Mouse (Mus musculus): ENCODE results near the gene Etfrf1.

Gene Etfrf1

DNA sequence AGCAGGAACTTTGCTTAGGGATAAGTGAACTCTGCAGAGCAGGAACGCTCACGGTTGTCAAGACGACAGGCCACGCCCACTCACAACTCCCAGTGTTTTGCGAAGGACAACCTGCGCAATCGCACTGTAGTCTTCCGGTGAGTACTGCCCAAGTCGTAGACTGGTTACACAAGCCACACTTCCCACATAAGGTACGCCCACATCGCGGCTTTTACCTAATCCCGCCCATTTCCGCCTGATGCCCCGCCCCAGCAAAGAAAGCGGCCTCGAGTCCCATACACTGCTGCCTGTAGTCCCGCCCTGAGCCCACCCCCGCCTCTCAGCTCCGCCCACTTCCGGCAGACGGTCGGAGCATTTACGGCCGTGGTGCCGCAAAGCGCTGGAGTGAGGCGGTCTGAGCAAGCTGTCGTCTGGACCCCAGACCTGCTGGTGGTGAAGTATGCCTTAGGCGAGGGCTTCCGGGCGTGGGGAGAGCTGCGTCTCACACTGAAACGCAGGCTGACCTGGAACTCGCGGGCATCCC, at the start of gene Etfrf1, which contains the start of gene Casc1:
Gene Etfrf1 (plus strand): TSS at position 319 of the 523 bp plus-strand sequence.
Gene Casc1 (minus strand): TSS at position 190 of the 523 bp plus-strand sequence.
- DNase-seq: peak; percentile 97

DNA sequence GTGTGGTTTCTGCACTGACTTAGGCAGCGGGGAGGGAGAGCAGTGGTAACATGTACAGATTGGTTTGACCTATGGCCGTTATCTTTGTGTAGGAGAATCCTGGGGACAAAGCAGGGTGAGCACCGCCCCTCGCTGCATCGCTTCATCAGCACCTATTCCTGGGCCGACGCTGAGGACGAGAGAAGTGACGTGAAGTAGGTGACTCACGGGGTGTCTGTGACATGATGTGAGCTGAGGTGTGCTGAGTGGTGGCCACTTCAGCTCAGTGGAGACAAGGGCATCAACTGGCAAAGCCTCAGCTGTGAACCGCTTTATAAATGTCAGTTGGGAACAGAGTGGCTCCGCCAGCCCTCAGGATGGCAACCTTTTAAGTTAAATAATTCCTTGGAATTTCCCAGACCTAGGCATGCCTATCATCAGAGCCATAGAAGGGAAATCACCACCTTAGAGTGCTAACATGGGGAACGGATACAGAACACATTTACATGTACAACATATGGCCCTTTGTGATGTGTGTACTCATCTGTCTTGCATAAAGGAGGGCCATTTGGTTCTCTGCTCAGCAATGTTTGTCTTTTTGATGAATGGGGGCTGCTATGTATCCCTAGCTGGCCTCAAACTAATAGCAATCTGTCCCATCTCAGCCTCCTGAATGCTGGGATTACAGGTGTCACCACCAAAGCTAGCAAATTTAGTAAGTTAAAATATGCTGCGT, 38.9 kb upstream of the Etfrf1 start:
- no peak for DNase-seq

DNA sequence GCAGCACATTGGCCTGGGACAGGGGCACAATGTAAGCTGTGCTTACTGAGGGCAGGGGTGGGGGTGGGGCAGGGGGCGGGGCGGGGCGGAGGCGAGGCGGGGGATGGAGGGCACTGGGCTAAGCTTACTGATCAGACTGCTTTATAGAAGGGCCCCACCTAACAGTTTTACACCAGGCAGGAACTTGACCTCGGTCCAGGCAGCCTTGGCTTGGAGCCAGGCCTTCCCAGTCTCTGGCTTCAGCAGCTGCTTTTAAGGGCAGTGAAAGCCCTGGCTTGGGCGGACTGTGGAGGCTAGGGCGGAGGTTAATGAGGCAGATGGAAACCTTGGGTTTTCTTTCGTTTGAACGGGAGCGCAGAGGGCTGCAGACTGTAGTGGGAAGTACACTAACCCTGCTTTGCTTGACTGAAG, 37.1 kb upstream of the Etfrf1 start:
- DNase-seq: peak; percentile 55 to 70

DNA sequence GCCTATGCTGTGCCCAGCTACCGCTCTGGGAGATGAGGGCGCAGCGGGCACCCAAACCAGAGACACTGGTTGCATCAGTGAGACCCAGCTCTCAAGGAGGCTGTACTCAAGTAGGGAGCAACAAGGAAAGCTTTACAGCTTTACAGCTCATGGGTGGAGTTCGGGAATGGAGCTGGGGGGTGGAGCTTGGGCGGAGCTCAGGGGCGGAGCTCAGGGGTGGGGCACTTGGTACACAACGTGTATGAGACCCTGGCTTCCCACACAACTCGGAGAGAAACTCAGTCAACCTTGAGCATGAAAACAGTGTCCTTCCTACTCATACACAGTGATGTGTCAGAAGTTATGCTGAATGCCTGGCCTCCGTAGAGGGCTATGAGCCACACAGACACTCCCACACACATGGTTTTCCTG, 35.4 kb upstream of the Etfrf1 start:
- no peak for DNase-seq

DNA sequence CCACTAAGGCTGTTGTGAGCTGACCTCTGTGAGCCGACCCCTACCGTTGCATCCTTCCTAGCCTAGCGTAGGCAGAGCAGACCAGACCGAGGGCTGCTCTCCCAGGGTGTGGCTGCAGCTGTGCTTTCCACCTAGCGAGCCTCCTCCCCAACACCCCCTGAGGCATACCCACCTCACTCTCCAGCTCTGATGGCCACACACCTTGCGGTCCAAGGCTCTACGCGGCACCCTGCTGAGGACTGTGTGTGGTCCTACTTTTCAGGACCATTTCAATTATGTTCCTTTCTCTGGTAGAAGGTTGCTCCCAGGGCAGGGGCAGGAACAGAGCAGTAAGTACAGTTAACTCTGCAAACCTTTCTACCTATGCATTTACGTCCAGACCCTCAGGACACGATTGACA, 34.5 kb upstream of the Etfrf1 start:
- DNase-seq: no peak

DNA sequence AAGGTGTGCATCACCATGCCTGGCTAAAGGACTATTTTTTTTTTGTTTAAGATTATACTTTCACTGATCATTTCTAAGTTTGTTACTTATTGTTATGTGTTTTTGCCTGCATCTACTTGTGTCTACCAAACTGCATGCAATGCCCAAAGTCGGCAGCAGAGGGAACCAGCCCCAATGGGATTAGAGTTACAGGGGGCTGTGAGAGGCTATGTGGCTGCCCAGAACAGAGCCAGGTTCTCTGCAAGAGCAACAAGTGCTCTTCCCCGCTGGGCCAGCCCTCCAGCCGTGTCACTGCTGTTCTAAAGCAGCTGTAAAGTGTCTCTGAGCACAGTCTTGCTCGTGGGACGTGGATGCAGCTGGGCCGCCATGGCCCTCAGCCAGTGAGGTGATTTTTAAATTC, 31.3 kb upstream of the Etfrf1 start:
- DNase-seq: peak; percentile 43 to 73

DNA sequence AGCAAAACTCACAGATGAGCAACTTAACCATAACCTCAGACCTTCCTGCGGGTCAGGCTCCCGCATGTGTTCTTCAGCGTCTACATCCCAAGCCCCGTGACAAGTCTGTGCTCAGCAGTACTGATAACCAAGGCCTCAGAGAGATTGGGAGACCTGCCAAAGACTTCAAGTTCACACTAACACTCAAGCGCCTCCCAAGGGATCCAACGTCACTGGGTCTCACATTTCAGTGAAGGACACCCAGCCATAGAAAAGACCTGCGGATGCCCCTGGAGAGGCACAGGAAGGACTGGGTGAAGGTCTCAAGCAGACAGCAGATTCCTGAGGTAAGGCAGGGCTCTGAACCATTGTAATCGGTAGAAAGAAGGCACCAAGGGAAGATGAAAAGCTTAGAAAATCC, 28.9 kb upstream of the Etfrf1 start:
- DNase-seq: no peak

DNA sequence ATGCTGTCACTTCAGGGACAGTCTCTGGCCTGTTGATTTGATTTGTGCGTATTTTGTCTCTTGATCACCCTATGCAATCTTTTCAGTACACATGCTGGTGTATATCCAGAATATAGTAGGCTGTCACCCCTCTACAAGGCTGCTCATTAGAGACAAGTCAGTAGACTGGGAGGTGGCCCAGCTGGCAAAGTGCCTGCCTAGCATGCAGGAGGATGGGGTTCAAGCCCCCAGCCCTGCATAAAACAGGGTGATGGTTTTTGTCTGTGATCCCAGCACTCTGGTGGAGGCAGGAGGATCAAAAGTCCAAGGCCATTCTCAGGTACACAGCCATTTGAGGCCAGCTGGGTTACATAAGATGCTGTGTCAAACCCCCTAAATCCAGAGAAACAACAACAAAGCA, 24.8 kb upstream of the Etfrf1 start:
- peak; percentile 13 to 59 for DNase-seq

DNA sequence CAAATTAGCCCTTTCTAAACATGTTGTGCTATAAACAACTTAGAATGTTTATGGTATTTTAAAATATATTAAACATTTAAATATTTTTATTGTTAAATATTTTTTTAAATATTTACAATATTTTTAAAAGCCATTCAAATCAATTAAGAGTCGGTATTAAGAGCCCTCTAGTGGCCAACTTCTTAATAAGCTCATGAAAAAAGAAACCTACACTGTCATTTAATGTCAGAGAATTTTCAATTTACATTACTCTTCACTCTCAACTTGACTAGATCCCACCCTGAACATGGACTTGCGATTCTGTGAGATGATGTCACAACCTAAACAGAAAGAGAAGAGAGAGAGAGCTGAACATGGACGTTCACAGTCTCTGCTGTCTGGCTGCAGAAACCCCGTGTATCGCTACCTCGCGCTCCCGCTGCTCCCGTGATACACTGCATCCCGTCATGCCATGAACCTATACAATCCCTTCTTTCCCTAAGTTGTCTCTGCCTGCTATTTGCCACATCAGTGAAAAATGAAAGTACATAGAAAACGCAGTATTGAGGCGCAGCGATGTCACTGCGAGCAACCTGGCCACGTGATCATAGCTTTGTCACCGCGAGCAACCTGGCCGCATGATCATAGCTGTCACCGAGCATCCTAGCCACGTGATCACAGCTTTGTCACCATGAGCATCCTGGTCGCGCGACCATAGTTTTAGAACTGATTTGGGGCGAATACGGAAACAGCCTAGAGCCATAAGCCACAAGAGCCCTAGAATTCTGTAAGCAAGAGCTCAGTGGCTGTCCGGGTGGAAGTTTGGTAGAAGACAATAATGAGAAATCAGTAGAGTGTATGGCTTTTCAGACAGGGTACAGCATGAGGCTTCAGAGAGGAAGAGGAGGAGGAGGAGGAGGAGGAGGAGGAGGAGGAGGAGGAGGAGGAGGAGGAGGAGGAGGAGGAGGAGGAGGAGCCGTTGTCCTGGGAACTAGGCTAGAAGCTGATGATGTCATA, 23.5 kb upstream of the Etfrf1 start:
- peak; percentile 60 to 65 for DNase-seq

DNA sequence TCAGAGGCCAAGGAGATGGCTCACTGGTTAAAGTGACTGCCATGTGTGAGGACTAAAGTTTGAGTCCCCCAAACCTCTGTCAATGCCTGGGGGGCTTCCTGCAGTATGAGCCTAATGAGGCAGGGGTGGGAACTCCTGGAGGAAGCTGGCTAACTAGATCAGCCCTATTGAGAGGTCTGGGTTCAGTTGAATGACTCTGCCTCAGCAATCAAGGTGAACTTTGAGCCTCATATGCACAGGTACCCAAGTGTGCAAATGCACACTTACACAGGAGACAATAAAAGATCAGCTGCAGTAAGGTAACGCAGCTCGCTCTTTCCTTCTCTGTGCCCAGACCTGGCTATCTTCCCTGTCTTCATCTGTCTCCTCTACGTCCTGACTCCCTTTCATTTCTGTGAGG, 17.9 kb upstream of the Etfrf1 start:
- DNase-seq: no peak

DNA sequence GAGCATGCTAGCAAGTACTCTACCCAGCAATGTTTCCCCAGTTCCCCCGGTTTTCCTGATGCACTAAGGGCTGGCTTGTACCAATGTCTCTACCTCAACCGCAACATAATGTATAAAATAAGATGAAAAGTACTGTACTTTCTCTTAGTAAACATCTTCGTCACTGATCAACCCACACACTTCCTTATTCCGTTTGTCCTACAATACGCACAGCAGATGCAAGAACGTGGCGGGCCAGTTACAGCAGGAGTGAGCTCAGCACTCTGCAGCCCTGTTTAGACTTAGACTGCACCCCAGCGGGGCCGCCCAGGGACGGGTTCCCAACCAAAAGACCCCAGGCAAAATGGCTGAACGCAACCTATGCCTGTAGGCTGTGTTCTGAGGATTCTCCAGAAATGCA, 17.5 kb upstream of the Etfrf1 start:
- DNase-seq: no peak

DNA sequence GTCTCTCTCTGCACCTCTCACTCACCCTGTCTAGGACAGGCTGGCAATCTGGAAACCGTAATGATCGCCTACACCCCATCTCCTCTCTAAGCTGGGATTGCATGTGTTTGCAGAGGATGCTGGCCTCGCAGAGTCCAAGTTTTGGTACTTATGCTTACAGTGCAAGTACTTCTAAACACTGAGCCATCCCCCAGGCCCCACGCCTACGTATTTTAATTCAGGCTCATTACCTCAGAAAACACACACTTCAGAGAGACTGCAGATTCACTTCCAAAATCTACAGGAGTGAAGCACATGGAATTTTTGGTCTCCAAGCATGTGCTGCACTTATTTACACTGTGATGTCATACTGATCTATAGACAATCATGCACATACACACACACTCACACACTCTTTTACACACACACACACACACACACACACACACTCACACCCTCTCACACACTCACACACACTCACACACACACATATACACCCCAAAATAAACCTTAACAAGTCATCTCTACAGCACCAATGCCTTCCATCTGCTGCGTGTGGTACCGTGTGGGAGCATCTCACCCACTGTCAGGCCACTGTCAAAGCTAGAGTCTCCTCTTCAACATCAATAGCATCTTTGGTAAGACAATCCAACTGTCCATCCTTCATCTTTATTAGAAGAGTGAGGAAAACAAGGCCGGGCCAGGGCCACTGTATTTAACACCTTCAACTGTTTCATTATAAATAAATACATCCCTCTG, 12.8 kb upstream of the Etfrf1 start:
- no peak for DNase-seq

DNA sequence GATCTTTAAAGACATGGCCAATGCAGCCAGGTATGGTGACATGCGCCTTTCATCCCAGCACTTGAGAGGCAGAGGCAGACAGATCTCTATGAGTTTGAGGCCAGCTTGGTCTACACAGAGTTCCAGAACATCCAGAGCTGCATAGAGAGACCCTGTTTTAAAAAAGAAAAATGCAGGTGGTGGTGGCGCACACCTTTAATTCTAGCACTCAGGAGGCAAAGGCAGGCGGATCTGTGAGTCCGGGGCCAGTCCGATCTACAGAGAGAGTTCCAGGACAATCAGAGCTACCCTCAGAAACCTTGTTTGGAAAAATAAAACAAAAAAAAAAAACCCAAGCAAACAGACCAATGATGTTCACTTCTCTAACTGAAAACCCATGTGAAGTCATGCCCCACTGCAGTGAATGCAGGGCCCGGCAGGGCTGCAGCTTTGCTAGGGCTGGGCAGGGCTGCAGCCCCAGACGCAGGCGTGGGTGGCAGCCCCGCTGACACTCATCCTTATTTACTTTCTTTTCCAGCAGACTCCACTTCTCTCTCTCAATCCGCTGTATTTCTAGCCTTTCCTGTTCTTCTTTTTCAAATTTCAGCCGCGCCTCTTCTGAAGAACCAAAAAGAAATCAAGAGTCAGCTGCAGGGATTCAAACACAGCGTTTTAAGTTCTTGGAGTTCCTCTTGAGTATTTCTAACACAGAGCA, 8.4 kb upstream of the Etfrf1 start:
- DNase-seq: no peak

DNA sequence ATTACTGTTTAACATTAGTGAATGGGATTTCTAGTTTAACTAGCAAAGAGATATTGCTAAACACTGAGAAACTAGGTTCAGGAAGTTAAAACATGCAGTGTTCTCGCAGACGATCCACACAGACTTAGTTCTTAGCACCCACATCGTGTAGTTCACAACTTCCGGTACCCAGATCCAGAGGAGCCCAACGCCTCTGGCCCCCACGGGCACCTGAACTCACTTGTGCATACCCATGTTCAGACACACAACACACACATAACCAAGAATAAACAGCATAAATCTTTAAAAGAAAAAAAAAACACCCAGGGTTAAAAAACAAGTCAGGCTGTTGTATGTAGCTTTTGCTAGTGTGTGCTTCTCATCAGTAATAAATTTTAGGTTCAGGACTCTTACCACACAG, 6.5 kb upstream of the Etfrf1 start:
- DNase-seq: no peak

DNA sequence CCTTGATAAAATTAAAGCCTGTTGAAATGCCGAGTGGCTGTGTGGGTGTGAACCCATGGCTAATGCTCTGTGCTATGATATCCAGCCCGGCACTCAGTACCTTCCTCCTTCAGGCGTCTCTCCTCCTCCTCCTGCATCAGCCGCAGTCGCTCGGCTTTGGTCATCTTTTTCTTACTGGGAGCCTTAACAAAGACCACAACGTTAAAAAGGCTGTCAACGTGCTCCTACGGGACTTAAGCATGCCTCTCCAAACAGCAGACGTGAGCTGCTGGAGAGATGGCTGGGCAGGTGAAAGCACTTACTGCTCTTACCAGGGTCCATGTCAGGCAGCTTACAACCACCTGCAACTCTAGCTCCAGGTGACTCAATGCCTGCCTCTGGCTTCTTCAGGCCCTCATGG, 5.8 kb upstream of the Etfrf1 start:
- DNase-seq: no peak

DNA sequence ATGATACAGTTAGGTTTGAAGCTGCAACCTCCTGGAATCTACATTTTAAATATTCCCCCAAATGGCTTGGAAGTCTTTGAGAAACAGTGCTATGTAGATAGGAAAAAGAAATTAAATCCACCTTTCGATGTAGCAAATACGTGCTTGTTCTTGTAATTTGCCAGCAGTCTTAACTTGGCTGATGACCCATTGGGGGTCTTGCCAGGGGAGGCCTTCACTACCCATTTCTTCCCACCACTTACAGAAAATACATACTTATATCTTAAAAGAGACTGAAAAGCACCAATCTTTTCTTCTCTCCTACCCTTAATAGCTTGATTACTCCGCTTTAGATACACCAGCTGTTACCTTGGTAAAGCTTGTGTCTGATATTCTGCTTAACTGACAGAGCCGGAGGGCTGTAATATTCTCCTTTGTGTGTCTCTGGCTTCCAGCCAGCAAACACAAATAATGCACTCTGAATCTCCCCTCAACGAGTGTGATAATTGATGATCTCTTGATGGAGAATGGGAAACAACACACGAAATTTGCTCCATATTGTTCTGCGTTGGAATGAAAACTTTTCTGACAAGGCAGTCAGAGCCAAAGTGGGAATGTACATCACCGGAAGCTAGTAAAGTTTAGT, 766 bp upstream of the Etfrf1 start:
- peak; percentile 33 for DNase-seq

DNA sequence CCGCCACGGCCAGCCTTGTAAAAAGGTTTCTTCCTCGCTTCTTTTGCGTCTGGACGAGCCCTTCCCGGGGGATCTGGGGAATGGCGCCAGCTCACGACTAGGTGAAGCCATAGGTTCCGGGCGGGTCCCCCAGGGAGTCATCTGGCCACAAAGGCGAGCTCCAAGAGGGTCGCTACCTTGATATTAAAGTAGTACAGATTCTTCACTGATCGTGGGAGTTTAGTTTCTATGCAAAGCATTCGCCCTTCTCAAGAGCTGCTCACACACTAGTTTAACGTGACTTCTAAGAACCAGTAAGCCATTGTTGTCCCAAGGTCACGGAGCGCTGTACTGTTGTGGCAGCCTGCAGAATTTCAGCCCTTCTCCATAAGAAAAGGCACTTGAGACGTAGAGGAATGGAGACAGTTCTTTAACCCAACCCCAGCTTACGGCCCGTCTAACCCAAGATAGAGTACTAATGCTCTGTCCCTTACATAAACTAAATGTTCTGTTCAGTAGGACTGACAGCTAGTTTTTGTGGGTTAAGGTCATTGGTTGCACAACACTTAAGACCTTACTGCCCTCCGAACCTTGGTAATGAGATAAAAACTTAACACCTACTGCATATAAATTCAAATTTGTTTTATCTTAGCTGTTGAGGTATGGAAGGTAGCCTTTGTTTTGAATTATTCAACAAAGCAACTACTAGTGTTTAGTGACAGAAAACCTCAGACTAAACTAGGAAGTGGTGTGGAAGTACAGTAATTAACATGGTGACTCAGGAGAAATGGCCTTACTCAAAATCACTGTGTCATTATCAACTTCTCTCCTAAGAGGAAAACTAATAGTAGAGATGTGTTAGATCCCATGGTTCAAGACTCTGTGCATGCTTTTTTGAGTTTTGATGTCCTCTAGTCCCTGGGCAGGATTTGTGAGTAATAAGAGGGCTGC, 707 bp downstream of the Etfrf1 start:
- DNase-seq: no peak

DNA sequence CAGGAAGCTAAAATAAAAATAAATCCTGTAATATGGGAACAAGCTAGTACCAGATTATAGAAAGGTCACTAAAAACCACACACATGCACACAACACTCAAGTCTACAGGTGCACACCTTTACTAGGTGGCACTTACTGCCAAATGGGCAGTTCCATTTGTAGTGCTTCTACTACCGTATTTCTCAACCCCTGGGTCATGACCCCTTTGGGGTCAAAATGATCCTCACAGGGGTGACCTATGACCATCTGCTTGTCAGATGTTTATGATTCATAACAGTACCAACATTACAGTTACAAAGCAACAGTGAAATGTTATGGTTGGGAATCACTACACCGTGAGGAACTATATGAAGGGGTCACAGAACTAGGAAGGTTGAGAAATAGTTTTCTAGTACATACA, 3.0 kb downstream of the Etfrf1 start:
- DNase-seq: no peak

DNA sequence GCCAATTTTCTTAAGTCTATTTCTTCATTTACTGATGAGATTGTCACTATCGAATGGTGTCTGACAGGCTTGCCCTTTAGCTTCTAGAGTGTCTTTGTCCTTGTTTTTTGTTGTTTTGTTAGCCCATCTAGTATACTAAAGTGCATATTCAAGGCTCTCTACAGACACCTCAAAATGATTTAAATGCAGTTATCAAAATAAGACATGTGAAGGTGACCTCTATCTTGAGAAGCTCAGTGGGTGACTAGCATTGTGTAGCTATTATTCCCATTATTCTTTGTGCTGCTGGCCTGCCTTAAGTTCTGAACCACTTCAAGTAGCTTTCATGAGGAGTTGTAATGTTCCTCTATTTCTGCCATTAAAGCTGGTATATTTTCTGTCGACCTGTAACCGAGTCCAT, 4.9 kb downstream of the Etfrf1 start:
- no peak for DNase-seq

DNA sequence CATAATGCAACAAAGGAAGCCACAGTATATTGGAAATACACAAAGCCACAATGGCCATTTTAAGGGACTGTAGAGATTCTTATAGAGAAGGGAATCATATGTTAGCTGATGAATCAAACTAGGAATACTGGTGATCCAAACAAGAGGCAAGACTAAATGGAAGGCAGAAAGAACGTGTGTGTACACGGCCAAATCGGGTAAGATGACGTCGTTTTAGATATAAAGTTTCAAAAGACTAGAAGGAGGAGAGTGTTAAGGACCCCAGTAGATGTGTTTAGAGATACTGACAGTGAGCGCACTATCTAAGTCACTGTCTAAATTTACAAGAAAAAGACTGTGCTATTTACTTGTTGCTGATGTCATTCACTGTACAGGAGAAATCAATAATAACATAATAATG, 13.3 kb downstream of the Etfrf1 start:
- no peak for DNase-seq

DNA sequence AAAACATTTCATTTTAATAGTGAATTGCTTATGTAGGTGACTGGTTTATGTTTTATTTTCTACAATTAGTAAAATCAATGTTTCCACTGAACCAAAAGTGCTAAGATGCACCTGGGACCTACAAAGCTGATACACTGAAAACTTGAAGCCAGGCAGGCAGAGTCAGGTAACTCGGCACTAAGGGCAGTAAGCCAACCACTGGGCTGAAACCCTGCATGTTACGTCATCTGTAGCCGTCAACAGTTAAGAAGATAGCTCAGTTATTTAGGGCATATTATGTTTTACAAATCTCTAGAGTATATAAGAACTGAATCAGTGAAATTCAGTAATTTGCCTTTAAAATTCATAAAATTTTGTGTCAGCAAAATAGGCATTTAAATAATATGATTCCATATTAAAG, 15.4 kb downstream of the Etfrf1 start:
- DNase-seq: peak; percentile 33 to 35

Data from cerebellum, postnatal 14 days (tissue).